Mouse (Mus musculus) heart, postnatal 0 days (tissue): ENCODE measurements around the gene Hist1h2bh. TPM values are rescaled to one million over a fixed set of nuclear protein-coding genes. Genes with fewer than 3 reads are reported as not detected.
A peak's percentile ranks its signal among the peaks of the same experiment; 100 is the strongest.

Experiments used
- ATAC-seq: fragments of 200-750 bp; cut with Nextera tagmentation; 2 replicates; pipeline ENCODE4 v1.8.0; 2017; ENCODE audit warnings: low read depth, moderate number of reproducible peaks, moderate library complexity; ENCODE audit not compliant: insufficient read depth
- DNase-seq: peaks from one replicate; pipeline ENCODE4 v3.0.0-alpha.2; 2016; ENCODE audit warnings: low spot score
- H3K27ac ChIP-seq: fragments of 300-500 bp; sonication (generic); 2 replicates; pipeline ENCODE4 v1.5.1; 2014; ENCODE audit warnings: low read depth, mild to moderate bottlenecking
- H3K27me3 ChIP-seq: fragments of 300-500 bp; sonication (generic); 2 replicates; pipeline ENCODE4 v1.6.1; 2014; ENCODE audit warnings: low read length, mixed read lengths; ENCODE audit not compliant: control insufficient read depth, insufficient read depth
- H3K36me3 ChIP-seq: fragments of 300-500 bp; sonication (generic); replicated peaks from 2 replicates; pipeline ENCODE4 v1.6.1; 2014; ENCODE audit warnings: low read length, mixed read lengths; ENCODE audit not compliant: control insufficient read depth, insufficient read depth
- H3K4me1 ChIP-seq: fragments of 300-500 bp; sonication (generic); 2 replicates; pipeline ENCODE4 v1.6.1; 2014; ENCODE audit warnings: antibody characterized with exemption; ENCODE audit not compliant: control insufficient read depth, insufficient read depth
- H3K4me2 ChIP-seq: fragments of 300-500 bp; sonication (generic); 2 replicates; pipeline ENCODE4 v1.6.1; 2014; ENCODE audit warnings: low read depth, mild to moderate bottlenecking, low read length, moderate library complexity
- H3K4me3 ChIP-seq: fragments of 300-500 bp; sonication (generic); 2 replicates; pipeline ENCODE4 v1.5.1; 2014; ENCODE audit warnings: low read depth, low read length
- H3K9ac ChIP-seq: fragments of 300-500 bp; sonication (generic); replicated peaks from 2 replicates; pipeline ENCODE4 v1.6.1; 2014; ENCODE audit warnings: low read depth, low read length, mixed read lengths
- H3K9me3 ChIP-seq: fragments of 300-500 bp; sonication (generic); replicated peaks from 2 replicates; pipeline ENCODE4 v1.6.1; 2016; ENCODE audit warnings: low read length; ENCODE audit not compliant: control insufficient read depth
- CTCF ChIP-seq: IDR thresholded peaks from 2 replicates; pipeline ENCODE4 v1.5.1; 2016; ENCODE audit warnings: antibody characterized with exemption, control low read depth, low read depth
- EP300 ChIP-seq: IDR thresholded peaks from 2 replicates; pipeline ENCODE4 v1.6.1; 2016; ENCODE audit warnings: antibody characterized with exemption, low read depth
- WGBS: fragments of 180-500 bp; shearing (Covaris S2); extraction: QIAGEN DNeasy Blood & Tissue Kit; methylation state at CpG from one replicate; pipeline ENCODE4 v1.1.7; 2014; 5-methylcytosine and 5-hydroxymethylcytosine counted together
- polyA plus RNA-seq: library from polyadenylated mRNA; unstranded; fragments of >200 nt; fragmentation: Nextera tagmentation; extraction: Ambion mirVana; gene quantifications from 2 replicates; pipeline ENCODE4 v1.2.1, GENCODE M21; 2015
- total RNA-seq: library from RNA; depleted of rRNA; stranded (reverse); fragments of >200 nt; gene quantifications from 2 replicates; pipeline ENCODE4 v1.2.3, GENCODE M21; 2014; ENCODE audit warnings: low replicate concordance

Hist1h2bh gene
- total and polyA plus RNA-seq, 2 experiments from 2014 or later = 0.31 to 82.5 TPM

DNA sequence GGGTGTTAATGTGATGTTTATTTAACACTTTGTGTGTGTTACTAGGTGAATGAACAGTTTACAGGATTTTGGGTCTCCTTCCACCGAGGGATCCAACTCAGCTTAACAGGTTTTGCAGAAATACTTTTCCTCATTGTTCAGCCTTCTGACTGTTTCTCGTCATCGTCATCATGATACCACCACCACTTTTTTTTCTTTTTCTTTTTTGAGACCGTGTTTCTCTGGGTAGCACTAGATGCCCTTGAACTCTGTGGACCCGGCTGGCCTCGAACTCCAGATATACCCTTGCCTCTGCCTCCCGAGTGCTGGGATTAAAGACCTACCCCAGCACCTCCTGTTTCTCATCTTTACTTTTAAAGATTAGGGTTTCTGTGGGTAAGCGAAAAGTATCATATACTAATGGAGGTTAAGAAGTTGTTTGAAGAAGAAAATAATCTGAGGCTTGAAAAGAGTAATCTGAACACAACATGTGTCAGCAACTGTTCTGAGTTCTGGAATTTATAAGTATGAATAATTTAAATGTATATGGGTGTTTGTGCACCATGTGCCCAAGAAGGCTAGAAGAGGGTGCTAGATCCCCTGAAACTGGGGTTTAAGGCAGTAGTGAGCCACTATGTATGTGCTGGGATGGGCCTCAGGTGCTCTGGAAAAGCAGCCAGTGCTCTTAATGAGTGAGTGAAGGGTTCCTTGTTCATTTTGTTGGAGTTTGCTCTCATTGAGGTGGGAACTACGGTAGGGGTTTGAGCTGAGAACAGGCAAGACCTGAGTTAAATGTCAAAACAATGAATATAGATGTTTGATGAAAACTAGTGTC, 10.7 kb downstream of the Hist1h2bh start:
- peak overlapping the region; percentile 79 for H3K4me2 ChIP-seq
- H3K4me1 ChIP-seq = peaks cover 20% of the 10 kb centered on the region
- H3K4me3 ChIP-seq = peak overlapping the region; percentile 63
- no peak for ATAC-seq
- TF ChIP-seq CTCF = no peak
- TF ChIP-seq EP300 = no peak
- no peaks in the 10 kb centered on the region for H3K9me3 ChIP-seq
- peak overlapping the region; percentile 87; the same call in 1 of the 2 replicates for H3K9ac ChIP-seq
- no peak for DNase-seq
- no peaks in the 10 kb centered on the region for H3K27me3 ChIP-seq
- no peaks in the 10 kb centered on the region for H3K36me3 ChIP-seq
- H3K27ac ChIP-seq = peak overlapping the region; percentile 100
- 23% methylated on average over 9 of the region's 9 CpGs for WGBS

DNA sequence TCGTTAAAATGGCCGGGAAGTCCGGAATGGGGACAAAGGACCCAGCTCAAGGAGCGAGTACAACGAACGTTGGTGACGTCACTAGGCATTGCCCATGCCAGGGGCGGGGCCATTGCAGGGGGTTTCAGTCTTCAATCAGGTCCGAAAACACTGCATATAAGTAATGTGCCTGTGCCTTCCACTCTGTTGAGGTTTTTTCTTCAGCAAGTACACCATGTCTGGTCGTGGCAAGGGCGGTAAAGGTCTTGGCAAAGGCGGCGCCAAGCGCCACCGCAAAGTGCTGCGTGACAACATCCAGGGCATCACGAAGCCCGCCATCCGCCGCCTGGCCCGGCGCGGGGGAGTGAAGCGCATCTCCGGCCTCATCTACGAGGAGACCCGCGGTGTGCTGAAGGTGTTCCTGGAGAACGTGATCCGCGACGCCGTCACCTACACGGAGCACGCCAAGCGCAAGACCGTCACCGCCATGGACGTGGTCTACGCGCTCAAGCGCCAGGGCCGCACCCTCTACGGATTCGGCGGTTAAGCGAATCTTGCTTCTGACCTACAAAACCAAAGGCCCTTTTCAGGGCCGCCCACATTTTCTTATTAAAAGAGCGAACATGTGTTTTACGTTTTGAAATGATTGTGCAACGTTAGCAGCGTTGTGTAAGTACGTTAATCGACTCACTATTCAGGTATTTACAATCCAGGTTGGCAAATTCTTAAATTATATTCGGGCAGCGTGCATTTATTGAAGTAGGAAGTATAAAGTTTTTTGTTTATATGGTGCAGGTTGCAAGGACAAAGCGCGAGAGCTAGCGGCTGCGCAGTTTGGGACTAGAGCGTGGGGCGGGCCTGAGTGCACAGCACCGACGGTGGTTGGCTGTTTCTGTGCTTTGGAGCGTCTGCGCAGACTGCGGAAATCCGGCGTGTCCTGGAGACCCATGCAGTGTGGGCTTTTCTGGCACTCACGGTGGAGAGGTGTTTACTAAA, 12.0 kb downstream of the Hist1h2bh start, which contains the start of gene Hist1h4h:
Gene Hist1h4h (plus strand): TSS at position 150 of the 975 bp plus-strand sequence.
- Histone ChIP-seq H3K27ac (peak within 1 kb of the TSS; percentile 100), H3K4me3 (peak within 1 kb of the TSS; percentile 63), H3K4me1 (peaks cover 20% of the 10 kb centered on the region), H3K4me2 (peak within 1 kb of the TSS; percentile 79), H3K9ac (peak within 1 kb of the TSS; percentile 87), H3K9me3 (no peaks in the 10 kb centered on the region), H3K27me3 (no peaks in the 10 kb centered on the region), H3K36me3 (no peaks in the 10 kb centered on the region)
- ATAC-seq (peak; percentile 79), DNase-seq (peak; percentile 96)
- TF ChIP-seq CTCF (no peak), EP300 (peak; percentile 87)
- under 1% methylated on average over 55 of the region's 70 CpGs for WGBS

DNA sequence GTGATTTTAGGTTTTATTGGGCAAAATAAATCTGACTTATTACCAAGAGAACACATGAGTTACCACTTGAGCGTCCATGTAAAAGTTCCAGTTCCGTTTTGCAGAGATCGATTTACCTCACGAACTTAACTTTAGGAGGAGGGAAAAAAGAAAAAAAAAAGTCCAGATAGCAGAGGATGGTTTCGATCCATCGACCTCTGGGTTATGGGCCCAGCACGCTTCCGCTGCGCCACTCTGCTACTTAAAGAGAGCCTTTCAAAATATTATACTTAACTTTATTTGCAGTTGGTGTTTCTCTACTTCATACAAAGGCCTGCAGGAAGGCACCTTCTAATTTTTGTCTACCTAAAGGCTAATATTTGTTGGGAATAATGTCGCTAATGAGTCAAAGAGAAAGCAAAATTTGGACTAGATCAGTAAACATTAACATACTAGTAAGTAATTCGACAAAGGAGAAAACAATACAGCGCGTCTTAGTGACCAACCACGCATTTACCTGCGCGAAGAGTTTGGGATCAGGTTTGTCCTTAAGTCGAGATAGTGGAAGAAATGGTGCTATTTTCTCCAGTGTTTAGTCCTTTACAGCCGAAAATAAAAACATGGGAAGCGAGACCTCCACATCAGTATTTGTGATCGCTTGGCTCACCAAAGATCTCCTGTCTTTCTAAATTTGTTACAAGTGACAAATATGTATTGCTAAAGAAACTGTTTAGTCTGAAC, 12.9 kb downstream of the Hist1h2bh start:
- Histone ChIP-seq H3K4me2 (peak overlapping the region; percentile 79), H3K9me3 (no peaks in the 10 kb centered on the region), H3K9ac (peak overlapping the region; percentile 87), H3K4me3 (peak overlapping the region; percentile 63), H3K27me3 (no peaks in the 10 kb centered on the region), H3K4me1 (peaks cover 20% of the 10 kb centered on the region), H3K36me3 (no peaks in the 10 kb centered on the region), H3K27ac (peak overlapping the region; percentile 100)
- WGBS = under 1% methylated on average over 20 of the region's 20 CpGs
- TF ChIP-seq EP300 (no peak), CTCF (no peak)
- DNase-seq (peak; percentile 43), ATAC-seq (no peak)

DNA sequence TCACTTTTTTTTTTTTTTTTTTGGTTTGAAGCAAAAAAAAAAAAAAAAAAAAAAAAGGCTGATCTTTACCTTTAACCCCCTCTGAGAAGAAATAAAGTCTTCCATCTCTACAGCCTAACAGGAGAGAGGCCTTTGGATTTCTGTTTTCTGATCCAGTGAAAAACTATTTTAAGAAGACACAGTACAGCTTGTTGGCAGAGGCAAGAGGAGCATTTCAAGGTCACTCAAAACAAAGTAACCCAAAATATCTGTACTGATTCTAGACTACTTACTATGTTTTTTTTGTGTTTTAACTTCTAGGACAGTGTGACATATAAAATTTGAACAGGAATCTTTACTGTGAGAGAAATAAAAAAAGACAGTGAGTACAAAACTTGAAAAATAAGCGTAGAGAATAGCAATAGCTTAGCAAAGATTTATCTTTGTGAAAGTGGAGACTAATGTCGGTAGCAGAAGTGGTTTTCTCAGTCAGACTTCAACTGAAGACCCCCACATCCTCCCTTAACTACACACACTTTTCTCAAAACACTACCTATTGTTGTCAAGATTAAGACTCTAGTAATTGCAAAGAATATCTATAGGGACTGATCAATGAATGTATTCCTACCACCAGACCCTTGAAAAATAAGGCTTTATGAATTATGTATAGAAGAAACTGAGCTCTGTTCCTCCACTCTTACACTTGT, 13.6 kb downstream of the Hist1h2bh start:
- Histone ChIP-seq H3K4me3 (peak overlapping the region; percentile 63), H3K4me1 (peaks cover 19% of the 10 kb centered on the region), H3K36me3 (no peaks in the 10 kb centered on the region), H3K9ac (peak overlapping the region; percentile 87), H3K27me3 (no peaks in the 10 kb centered on the region), H3K4me2 (peak overlapping the region; percentile 79), H3K9me3 (no peaks in the 10 kb centered on the region), H3K27ac (peak overlapping the region; percentile 100)
- WGBS = 24% methylated on average over 2 of the region's 2 CpGs
- DNase-seq = peak; percentile 80
- TF ChIP-seq EP300 = no peak
- TF ChIP-seq CTCF = no peak
- no peak for ATAC-seq
